Mouse (Mus musculus) erythroid progenitor cell, adult 5-6 weeks (primary cell): ENCODE results near the gene Synj2. TPM values are rescaled to one million over a fixed set of nuclear protein-coding genes. Genes with fewer than 3 reads are reported as not detected.
"Not testable (repeated sequence)": the region's sequence is repeated elsewhere in the genome, so short reads cannot be mapped to it uniquely, and the experiment has no call there.

Experiments
- ATAC-seq: replicated peaks from 2 replicates; pipeline ENCODE4 v1.8.0; 2016; ENCODE audit warnings: moderate number of reproducible peaks, mild to moderate bottlenecking, moderate TSS enrichment, inconsistent platforms; ENCODE audit not compliant: poor library complexity, low FRiP score, severe bottlenecking
- total RNA-seq, 2 experiments: library from RNA; stranded (forward) in 1 of 2; stranded (reverse) in 1 of 2; fragments of 150-400 nt in 1 of 2; fragments of 186-747, 209-891 nt in 1 of 2; gene quantifications; 2 replicates each; pipeline versions ENCODE4 v1.2.3 to v1.2.4; 2015 to 2017; ENCODE audit warnings: low replicate concordance in 2 of 2

Synj2 gene
- total RNA-seq, 2 experiments from 2014 or later = 6.3 TPM; not detected in 1

DNA sequence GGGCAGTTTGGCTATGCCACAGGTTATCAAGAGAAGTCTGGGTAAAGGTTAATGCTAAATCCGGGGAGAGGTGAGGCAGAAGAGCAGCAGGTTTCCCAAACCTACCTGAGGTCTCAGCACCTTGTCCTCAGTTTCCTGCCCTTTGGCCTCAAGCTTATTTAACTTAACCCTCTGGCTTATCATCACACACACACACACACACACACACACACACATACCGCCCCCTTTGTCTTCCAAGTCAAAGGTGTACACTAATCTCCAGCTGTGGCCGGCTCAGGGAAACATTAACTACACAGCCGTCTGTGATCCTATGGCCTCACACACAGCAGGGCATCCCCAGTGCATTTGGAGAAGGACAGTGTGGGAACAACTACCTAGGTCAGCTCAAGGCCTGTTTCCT lies 77.3 kb downstream of the Synj2 start:
- no peak for ATAC-seq

DNA sequence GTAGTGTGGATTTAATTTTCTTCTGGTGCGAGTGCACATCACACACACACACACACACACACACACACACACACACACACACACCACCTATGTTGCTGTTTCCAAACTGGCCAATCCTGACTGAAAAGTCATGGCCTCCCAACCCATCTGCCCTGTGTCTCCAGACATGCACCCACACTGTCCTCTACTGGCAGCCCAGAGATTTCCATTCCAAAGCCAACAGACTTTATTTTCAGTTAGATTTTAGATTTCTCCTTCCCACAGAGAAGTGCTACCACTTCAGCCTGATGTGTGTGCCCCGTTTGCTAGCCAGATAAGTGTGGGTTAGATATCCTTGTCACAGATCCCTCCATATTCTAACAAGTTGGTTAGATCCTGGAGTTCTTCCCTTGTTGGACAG lies 78.7 kb downstream of the Synj2 start:
- ATAC-seq = no peak

DNA sequence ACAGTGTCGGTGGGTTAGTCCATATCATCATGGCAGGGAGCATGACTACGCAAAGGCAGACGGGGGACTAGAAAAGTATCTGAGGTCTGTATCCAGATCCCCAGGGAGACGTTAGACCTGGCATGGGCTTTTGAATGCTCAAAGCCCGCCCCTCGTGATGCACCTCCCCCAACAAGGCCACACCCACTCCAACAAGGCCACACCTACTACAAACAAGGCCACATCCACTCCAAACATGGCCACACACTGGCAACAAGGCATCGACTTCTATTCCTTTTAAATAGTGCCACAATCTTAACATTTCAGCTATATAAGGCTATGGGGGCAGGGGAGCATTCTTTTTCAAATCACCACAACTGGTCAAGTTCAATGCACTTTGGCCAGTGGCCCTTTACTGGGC lies 79.6 kb downstream of the Synj2 start:
- ATAC-seq = no peak

DNA sequence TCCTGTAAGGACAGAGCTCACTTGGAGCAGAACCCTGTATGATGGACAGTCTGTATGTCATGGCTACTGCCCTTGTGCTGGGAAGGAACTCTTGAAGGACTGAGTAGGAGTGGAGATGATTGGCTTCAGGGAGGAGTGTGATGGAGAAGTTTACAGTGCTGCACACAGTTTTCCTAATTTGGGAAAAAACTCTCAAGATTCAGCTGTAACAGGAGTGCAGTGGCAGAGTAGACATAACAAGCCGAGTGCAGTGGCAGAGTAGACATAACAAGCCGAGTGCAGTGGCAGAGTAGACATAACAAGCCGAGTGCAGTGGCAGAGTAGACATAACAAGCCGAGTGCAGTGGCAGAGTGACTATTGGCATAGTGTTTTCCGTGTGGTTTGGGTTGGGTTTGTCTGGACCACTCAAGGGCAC lies 80.3 kb downstream of the Synj2 start:
- not testable (repeated sequence) for ATAC-seq

DNA sequence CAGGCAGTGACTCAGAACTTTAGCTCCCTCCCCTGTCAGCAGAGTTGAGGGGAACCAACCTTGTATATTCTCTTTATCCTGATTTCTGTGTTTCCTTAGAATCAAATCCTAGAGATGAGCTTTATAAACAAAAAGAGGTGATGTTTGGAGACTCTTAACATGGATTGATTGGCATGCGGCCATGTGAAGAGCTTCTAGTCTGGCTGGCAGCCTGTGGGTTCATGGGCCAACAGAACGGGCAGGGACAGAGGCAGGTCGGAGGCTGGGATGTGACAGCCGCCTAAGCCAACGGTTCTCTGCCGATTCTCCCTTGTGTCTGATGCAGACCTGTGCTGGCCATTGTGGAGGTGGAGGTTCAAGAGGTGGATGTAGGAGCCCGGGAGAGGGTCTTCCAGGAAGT lies 84.8 kb downstream of the Synj2 start:
- ATAC-seq = no peak

DNA sequence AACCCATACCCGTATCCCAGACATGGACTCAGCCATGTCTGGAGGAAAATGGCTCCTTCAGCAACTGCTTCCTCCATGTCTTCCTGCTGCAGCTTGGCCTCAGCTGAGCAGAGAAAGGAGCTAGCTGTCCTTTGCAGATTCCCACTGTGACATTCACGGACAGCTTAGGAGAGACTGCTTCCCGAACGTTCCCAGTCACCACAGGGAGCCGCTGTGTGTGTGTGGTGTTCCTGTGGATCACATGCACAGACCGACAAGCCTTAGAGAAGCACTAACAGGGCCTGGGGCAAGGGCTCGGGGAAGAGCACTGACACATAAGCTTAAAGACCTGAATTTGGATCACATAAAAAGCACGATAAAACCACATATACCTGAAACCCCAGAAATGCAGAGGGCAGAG lies 94.6 kb downstream of the Synj2 start:
- ATAC-seq = no peak

DNA sequence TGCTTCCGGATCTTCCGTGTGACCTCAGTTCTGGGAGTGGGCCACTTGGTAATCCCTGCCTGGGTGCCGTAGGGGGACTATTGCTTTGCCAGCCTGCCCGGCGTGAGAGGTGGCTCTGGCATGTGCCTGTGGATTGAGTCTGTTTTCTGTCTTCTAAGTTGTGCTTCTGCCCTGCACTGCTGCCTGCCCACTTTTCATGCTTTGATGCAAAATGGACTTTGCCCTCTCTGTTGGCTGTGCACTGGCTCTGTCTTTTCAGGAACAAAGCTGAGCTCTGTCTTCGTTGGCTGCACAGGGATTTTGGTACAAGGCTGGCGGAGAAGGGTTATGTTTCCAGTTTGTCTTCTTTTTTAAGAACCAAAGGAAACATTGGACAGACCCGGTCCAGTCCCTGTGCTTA lies 95.4 kb downstream of the Synj2 start:
- no peak for ATAC-seq

DNA sequence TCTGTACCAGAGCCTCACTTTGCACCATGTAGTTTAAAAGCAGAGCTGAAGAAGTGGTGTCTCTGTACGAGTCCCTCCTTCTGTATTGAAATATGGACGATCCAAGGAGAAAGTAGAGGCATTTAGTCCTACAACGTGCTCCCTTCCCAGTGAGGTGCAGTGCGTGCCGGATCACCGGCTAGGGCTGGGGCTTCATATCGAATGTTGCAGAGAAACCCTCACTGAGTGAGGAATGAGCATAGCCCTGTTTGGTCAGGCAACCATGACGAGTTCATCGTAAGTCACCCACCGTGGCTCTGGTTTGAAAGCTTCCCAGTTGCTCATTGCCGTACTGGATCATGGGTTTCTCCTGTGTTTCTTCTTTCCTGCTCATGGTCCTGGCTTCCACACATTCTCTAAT lies 95.8 kb downstream of the Synj2 start:
- ATAC-seq = no peak

DNA sequence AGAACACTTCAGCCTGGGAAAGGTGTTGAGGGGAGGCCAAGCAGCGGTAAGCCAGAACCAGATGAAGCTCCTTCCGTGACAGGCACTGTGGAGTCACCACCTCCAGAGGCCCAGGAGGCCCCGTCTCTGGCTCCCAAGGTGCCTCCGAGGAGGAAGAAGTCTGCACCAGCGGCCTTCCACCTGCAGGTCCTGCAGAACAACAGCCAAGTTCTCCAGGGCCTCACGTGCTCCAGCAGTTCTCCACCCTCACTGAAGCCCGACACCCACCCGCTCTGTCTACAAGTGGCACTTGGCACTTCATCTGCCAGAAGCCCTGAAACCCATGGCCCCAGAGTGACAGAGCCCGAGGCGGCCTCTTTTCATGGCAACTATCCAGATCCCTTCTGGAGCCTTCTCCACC lies 96.4 kb downstream of the Synj2 start:
- no peak for ATAC-seq

DNA sequence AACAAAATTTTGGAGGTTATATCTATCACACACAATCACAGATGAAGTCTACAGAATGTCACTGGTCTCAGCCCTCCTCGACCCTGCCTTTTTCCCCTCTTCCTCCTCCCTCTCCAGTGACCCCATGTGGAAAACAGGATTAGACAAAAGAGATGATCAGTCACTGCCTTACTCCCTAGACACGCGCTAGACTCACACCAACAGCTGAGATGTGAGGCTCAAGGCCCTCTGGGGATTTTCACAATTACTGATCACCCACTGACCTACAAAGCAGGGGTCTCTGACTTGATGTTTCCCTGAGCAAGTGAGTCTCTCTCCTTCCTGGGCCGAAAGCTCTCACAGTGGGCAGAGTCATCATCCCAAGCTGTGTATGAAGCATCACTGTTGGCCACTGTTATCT lies 111.7 kb downstream of the Synj2 start:
- ATAC-seq = no peak

DNA sequence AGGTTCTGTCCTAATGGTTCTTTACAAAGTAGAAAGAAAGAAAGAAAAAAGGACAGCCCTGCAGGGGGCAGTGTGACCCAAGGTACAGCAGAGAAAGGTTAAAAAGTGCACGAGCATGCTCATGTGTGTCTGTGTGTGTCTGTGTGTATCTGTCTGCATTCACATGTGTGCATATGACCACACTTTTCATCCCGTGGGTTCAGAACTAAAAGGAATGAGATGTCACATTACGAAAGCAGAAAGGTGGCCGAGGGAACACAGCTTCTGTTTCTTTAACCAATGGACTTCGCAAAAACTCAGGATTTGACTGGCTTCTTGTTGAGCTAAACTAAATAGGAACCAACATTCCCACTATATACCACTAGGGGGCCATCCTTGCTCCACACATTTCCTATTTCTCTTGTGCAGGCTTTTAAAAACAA lies 113.9 kb downstream of the Synj2 start:
- peak; percentile 59 for ATAC-seq

DNA sequence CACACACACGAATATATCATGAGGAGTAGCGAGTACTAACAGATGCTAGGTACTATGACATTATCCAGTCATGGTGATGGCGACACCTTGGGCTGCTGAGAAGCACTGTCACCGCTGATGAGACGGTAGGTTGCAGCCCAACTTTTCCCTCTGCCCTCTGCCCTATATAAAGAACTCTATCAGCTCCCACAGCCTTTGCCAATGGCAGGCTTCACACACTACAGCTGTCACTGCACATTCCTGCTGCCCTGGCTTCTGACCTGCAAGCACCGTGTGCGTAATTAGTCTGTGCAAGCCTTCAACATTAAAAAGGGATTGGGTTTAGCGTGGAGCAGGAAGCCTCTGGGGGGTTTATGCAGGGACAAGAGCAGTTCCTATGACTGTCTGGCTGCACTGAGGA lies 121.7 kb downstream of the Synj2 start:
- no peak for ATAC-seq

DNA sequence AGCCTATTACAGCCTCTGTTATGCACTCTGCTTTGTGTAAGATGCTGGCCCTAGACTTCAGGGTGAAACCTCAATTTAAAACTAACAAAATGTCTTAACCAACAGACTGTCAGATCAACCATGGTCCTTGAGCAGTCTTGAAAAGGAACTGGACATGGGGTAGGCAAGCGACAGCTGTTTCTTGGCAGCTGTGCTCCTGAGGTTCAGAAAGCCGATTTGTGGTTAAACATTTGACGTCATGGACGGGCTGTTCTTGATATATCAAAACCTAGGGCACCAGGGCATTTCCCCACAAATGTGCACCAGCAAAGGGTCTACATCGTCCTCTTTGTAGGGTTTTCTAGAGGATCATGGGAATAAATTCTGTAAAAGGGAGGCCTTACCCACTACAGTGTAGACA lies 122.5 kb downstream of the Synj2 start:
- no peak for ATAC-seq

DNA sequence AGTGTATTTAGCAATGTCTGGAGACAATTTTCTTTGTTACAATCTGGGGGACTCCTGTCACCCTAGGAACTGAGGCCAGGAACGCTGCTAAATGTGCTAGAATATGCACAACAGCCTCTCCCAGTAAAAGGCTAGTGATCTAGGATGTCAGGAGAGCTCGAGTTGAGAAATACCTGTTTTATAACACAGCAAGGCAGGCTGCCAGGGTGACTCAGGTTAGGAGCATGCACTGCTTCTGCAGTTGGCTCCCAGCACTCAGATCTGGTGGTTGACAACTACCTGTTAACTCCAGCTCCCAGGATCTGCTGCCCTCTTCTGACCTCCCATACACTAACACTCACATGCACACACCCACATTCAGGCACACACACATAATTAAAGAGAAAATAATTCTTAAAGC lies 124.9 kb downstream of the Synj2 start:
- ATAC-seq = no peak

DNA sequence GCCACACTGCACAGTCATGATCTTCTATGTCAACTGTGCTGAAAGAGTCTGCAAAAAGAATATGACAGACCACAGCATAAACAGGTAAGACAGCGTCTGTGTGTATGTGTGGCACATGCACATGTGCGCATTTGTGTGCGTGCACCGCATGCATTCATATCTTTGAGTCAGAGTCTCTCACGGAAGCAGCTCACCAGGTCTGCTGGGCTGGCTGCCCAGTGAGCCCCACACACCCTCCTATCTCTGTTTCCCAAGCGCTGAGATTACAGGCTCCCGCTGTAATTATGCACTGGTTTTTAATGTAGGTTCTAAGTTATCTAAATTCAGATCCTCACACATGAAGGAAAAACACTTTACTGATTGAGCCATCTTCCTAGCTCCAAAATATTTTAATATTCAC lies 126.5 kb downstream of the Synj2 start:
- no peak for ATAC-seq

DNA sequence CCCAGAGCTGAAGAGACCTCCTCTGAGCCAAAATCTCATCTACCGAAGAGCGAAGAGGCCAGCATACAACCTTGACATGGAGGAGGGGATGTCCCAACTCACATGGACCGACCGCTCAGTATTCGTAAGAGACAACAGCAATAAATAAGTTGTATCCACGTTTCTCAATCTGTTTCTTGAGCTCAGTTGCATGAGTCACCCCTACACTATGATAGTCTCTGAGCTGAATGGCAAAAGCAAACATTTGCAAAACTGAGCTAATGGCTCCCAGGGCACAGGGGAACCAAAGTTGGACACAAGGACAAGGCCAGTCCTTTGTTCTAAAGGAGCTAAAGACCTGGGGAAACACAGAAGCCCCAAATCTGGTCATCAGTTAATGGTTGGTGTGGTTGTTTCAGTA lies 128.8 kb downstream of the Synj2 start:
- no peak for ATAC-seq

DNA sequence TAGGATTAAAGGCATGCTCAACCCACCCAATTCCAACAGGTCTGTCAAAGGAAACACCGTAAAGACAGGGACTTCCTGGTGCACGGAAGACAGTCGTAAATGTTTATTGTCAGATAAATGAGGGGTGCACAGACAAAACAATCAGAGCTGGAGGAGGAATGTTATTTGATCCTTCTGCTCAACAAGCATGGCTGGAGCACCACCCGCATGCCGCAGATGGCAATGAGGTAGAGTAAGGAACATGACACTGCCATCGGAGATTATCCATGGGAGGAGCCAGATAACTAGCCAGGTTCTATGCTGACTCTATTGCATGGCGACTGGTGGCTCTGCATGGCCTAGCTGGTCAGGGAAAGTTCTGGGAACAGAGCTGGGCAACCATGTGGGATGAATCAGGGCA lies 132.3 kb downstream of the Synj2 start:
- no peak for ATAC-seq

DNA sequence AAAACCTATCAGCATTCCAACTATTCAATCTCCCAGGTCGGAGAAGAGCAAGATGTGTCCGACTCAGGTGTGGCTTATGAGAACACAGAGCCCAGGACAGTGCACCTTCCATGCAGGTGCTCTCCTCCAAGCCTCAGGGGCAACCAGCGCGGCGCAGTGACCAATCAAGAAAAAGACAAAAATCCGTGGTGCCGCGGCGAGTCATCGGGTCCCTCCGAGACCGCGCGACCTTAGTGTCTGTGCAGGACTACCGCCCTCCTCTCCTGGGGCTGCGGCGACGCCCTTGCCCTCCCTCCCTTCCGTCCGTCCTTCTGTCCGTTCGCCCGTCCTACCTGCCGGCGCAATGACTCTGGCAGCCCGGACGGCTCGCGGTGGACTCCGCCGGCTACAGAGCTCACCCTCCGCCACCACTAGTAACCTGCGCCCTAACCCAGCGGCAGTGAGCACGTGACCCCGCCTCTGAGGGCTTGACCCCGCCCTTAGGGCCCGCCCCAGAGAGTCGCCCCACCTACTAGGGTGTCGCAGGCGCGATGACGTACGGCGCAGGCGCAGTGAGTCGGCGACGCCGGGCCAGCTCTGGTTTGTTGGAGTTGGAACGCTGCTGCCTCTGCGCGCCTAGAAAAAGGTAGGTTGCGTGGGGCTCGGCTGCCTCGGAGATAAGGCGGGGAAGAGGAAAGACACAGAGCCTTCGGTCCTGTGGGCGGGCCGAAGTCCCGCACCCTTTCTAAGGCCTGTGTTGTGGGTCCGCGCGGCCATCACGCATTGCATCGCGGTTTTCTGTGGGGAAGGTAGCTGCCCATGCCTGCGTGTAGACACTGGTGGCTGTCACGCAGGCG lies 138.4 kb downstream of the Synj2 start, which contains the start of the genes Serac1 and Gtf2h5:
Gene Serac1, minus strand, starts transcription at position 455 of the 836 bp plus-strand sequence.
Gene Gtf2h5, plus strand, starts transcription at position 500 of the 836 bp plus-strand sequence.
- ATAC-seq = peak; percentile 94

DNA sequence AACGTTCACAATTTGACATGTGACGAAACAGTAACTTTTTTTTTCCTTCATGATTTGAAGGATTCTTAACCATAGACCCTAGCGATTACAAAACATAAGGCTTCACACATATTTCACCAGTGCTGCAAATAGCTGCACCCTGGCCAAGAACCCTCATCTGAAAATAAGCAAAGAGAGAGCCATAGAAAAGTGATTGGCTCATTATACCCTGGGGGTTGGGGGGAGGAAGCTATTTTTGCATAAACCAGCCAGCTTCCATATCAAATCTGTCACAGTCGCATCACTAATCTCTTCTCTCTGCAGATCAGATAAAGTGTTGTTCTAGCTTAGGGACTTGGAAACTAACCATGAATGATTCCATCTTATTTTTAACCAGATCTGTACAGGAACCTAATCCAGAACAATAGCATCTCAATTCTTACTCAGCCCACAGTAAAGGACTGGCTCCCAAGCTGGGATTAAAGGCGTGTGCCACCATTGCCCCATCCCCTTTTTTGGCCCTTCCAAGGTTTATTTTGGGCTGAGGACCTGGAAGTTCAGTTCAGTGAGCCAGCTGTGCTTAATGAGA lies 142.3 kb downstream of the Synj2 start:
- no peak for ATAC-seq

DNA sequence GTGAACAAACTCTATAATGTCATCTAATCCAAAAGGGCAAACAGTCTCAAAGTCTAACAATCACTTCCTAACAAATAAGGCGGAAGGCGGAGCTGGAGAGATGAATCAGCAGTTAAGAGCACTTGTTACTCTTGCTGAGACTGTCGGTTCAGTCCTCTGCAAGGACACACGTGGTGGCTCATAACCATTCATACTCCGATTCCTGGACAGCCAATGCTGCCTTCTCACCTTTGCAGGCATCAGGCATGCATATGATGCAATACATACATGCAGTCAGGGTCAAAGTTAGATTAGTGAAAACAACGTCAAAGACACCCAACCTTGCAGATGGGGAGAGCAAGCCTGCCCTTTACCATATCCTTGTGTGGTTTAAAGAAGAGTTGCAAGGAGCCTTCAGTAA lies 150.5 kb downstream of the Synj2 start:
- no peak for ATAC-seq
